Mouse (Mus musculus): ENCODE data around the gene Nop10. TPM values are rescaled to one million over a fixed set of nuclear protein-coding genes. Genes with fewer than 3 reads are reported as not detected.

The Nop10 gene
- polyA plus RNA-seq, 1 experiment from 2014 or later, result 120 TPM

DNA sequence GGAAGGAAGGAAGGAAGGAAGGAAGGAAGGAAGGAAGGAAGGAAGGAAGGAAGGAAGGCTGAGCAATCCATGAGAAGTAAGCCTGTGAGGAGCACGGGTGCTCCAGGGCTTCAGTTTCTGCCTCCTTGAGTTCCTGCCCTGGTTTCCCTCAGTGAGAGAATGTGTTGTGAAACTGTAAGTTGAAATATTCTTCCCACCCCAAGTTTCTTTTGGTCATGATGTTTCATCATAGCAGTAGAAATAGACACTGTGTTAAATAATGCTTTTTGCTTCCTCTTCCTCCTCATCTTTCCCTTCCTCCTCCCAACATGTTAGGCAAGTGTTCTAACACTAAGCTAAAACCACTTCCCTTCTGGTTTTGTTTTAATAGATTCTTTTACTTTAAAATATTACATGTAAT lies 29.1 kb upstream of the Nop10 start:
- no peaks in the 10 kb centered on the region for H3K36me3 ChIP-seq (ENCODE audit: control insufficient read depth, insufficient read depth)
- no peak for TF ChIP-seq CTCF (IDR thresholded peaks at IDR 0.05; ENCODE audit: low read depth)
- H3K27ac ChIP-seq (ENCODE audit: low read depth, low read length), result no peak overlapping the region
- no peak for ATAC-seq
- H3K4me3 ChIP-seq (ENCODE audit: low read depth, low read length), result no peak overlapping the region
- no peaks in the 10 kb centered on the region for H3K4me1 ChIP-seq (replicated peaks; ENCODE audit: control insufficient read depth, insufficient read depth, low read length)
- H3K9ac ChIP-seq (ENCODE audit: low read depth, low read length), result no peak overlapping the region
- no peaks in the 10 kb centered on the region for H3K27me3 ChIP-seq (replicated peaks; ENCODE audit: control insufficient read depth, insufficient read depth, low read length)
- H3K4me2 ChIP-seq (replicated peaks; ENCODE audit: low read depth), result no peak overlapping the region
- H3K9me3 ChIP-seq (ENCODE audit: control insufficient read depth), result no peaks in the 10 kb centered on the region
- WGBS, result 76% methylated on average over 1 of the region's 1 CpGs

DNA sequence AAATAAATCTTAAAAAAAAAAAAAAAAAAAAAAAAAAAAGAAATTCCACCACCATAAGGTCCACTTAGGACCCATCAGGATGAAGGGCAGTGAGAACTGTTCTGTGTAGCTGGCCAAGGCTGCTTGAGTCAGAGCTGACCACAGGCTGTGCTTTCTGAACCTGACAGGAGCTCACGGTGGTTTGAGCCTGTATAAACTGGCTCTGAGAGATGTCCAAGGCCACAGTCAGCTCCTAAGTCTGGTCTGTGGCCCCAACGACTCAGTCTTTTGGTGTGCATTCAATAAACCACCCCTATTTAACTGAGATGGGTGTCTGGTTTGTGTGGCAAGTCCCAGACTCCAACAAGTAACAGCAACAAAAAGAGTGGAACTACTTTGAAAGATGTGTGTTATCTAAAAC lies 25.1 kb upstream of the Nop10 start:
- 80% methylated on average over 2 of the region's 2 CpGs for WGBS

DNA sequence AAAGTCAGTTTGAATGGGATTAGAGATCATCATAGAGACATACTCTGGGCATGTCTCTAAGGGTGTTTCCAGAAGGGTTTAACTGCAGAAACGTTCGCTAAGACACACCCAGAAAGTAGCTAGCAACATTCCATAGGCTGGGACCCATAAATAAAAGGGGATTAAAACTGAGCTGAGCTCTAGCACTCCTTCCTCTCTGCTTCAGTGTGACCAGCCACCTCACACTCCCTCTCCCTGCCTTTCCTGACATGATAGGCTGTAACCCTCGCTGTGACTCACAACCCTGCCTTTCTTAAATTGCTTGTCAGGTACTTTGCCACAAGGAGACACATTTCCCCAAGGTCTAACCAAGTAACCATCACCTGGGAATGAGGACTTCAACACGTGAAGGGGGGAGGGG lies 23.7 kb upstream of the Nop10 start:
- Histone ChIP-seq H3K9ac (ENCODE audit: low read depth, low read length) (no peak overlapping the region), H3K4me3 (ENCODE audit: low read depth, low read length) (no peak overlapping the region), H3K4me1 (replicated peaks; ENCODE audit: control insufficient read depth, insufficient read depth, low read length) (no peaks in the 10 kb centered on the region; the same call in 1 of the 2 replicates), H3K9me3 (ENCODE audit: control insufficient read depth) (no peaks in the 10 kb centered on the region), H3K4me2 (replicated peaks; ENCODE audit: low read depth) (no peak overlapping the region; the same call in 1 of the 2 replicates), H3K36me3 (ENCODE audit: control insufficient read depth, insufficient read depth) (no peaks in the 10 kb centered on the region), H3K27me3 (replicated peaks; ENCODE audit: control insufficient read depth, insufficient read depth, low read length) (no peaks in the 10 kb centered on the region), H3K27ac (ENCODE audit: low read depth, low read length) (no peak overlapping the region)
- no peak for TF ChIP-seq CTCF (IDR thresholded peaks at IDR 0.05; ENCODE audit: low read depth)
- no peak for ATAC-seq
- WGBS, result 9% methylated on average over 4 of the region's 4 CpGs

More for the DNA sequence above, 25.1 kb upstream of the Nop10 start:
- TF ChIP-seq CTCF (IDR thresholded peaks at IDR 0.05; ENCODE audit: low read depth), result no peak
- H3K4me3 ChIP-seq (ENCODE audit: low read depth, low read length), result no peak overlapping the region
- no peak for ATAC-seq
- no peaks in the 10 kb centered on the region for H3K4me1 ChIP-seq (replicated peaks; ENCODE audit: control insufficient read depth, insufficient read depth, low read length)
- H3K27me3 ChIP-seq (replicated peaks; ENCODE audit: control insufficient read depth, insufficient read depth, low read length), result no peaks in the 10 kb centered on the region
- H3K27ac ChIP-seq (ENCODE audit: low read depth, low read length), result no peak overlapping the region
- H3K9ac ChIP-seq (ENCODE audit: low read depth, low read length), result no peak overlapping the region
- no peaks in the 10 kb centered on the region for H3K9me3 ChIP-seq (ENCODE audit: control insufficient read depth)
- no peaks in the 10 kb centered on the region for H3K36me3 ChIP-seq (ENCODE audit: control insufficient read depth, insufficient read depth)
- no peak overlapping the region for H3K4me2 ChIP-seq (replicated peaks; ENCODE audit: low read depth)

DNA sequence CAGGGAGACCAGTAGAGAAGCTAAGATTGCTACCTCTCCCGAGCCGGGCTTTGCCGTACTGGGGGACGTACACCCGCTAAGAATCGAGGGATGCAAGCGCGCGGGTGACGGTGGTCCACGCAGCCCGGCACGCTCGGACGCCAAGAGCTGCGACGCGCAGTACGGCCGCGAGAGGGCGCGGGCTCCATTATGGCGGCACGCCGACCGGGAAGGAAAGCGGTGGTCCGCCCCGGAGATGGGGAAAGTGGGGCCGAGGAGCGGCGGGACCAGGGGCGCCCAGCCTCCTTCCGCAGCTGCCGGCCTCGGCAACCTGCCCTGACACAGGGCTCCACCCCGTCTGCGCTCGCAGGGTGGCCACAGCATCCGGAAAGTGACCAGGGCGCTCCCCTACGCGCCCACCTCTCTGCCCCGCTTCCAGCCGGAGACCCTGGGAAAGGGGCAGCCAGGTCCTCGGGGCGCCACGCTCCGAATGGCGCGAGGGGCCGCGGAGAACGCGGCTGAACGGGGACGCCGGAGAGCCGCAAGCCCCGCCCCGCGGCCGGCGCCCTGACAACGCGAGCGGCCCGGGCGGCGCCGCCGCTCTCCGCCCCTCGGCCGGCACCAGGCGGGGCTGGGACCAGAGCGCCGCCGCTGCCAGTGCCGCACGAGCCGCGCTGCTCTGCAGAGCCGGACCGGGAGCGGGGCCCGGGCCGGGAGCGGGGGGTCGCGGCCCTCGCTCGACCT lies 22.4 kb upstream of the Nop10 start, which contains the start of gene Lpcat4:
TSS of gene Lpcat4 (plus strand) at position 257 of the 723 bp plus-strand sequence.
- WGBS, result under 1% methylated on average over 90 of the region's 94 CpGs
- Histone ChIP-seq H3K9me3 (ENCODE audit: control insufficient read depth) (no peaks in the 10 kb centered on the region), H3K4me3 (ENCODE audit: low read depth, low read length) (peak within 1 kb of the TSS; percentile 96), H3K36me3 (ENCODE audit: control insufficient read depth, insufficient read depth) (peaks cover 6% of the 10 kb centered on the region; the same call in 1 of the 2 replicates), H3K4me1 (replicated peaks; ENCODE audit: control insufficient read depth, insufficient read depth, low read length) (no peaks in the 10 kb centered on the region; the same call in 1 of the 2 replicates), H3K9ac (ENCODE audit: low read depth, low read length) (peak within 1 kb of the TSS; percentile 69), H3K27me3 (replicated peaks; ENCODE audit: control insufficient read depth, insufficient read depth, low read length) (no peaks in the 10 kb centered on the region), H3K4me2 (replicated peaks; ENCODE audit: low read depth) (peak within 1 kb of the TSS; percentile 99), H3K27ac (ENCODE audit: low read depth, low read length) (peak within 1 kb of the TSS; percentile 86)
- TF ChIP-seq CTCF (IDR thresholded peaks at IDR 0.05; ENCODE audit: low read depth), result peak; percentile 96
- ATAC-seq, result peak; percentile 86

DNA sequence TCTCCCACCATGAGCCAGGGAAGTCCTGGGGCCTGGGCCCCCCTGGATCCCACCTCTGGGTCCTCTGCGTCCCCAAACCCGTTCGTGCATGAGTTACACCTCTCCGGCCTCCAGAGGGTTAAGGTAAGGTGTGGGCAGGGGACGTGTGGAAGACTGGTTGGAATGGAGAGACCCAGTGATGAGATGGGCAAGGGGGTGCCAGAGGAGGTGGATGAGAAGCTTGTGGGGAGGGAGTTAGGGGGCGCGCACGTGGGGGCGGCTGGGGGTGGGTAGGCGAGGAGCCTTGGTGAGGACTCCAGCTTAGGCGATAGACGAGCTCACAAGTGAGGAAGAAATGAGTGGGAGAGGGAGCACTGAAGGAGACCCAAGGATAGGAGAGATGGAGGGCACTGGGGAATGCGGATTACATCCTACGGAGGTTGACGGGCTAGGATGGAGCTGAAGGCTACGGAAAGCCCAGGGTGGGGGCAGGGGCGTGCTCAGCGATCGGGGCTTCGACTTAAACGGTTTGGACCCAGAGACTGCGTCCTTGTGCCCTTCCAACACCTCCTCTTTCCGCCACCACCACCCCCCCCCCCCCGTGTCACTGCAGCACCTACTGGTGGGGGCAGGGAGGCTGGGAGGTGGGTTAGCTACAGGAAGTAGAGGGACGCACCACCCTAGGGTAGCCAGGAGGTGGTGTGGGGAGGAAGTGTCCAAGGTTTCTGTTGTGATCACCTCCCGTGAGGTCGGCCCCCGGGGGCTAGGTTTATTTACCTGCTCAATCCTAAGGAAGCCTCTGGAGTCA lies 21.6 kb upstream of the Nop10 start:
- Histone ChIP-seq H3K4me3 (ENCODE audit: low read depth, low read length) (peak overlapping the region; percentile 96), H3K9me3 (ENCODE audit: control insufficient read depth) (no peaks in the 10 kb centered on the region), H3K27me3 (replicated peaks; ENCODE audit: control insufficient read depth, insufficient read depth, low read length) (no peaks in the 10 kb centered on the region), H3K36me3 (ENCODE audit: control insufficient read depth, insufficient read depth) (peaks cover 11% of the 10 kb centered on the region; the same call in 1 of the 2 replicates), H3K4me1 (replicated peaks; ENCODE audit: control insufficient read depth, insufficient read depth, low read length) (no peaks in the 10 kb centered on the region; the same call in 1 of the 2 replicates), H3K9ac (ENCODE audit: low read depth, low read length) (peak overlapping the region; percentile 69), H3K27ac (ENCODE audit: low read depth, low read length) (peak overlapping the region; percentile 86; the same call in 1 of the 2 replicates), H3K4me2 (replicated peaks; ENCODE audit: low read depth) (peak overlapping the region; percentile 99)
- no peak for ATAC-seq
- TF ChIP-seq CTCF (IDR thresholded peaks at IDR 0.05; ENCODE audit: low read depth), result peak; percentile 25; the same call in 1 of the 2 replicates
- WGBS, result 2% methylated on average over 26 of the region's 28 CpGs

DNA sequence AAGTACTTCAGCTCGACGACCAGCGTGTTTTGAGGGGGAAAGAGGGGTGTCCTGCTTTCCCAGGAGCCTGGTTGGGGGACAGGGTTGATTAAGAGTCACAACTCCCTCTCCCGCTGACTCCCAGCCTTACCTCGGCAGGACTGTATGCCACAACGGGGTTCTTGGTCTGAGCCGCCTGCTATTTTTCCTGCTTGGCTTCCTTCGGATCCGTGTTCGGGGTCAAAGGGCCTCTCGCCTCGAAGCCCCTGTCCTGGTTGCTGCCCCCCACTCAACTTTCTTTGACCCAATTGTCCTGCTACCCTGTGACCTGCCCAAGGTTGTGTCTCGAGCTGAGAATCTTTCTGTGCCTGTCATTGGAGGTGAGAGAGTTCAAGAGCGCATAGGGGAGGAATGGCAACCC lies 19.9 kb upstream of the Nop10 start:
- Histone ChIP-seq H3K4me1 (replicated peaks; ENCODE audit: control insufficient read depth, insufficient read depth, low read length) (no peaks in the 10 kb centered on the region; the same call in 1 of the 2 replicates), H3K9me3 (ENCODE audit: control insufficient read depth) (no peaks in the 10 kb centered on the region), H3K4me2 (replicated peaks; ENCODE audit: low read depth) (no peak overlapping the region), H3K27ac (ENCODE audit: low read depth, low read length) (no peak overlapping the region), H3K9ac (ENCODE audit: low read depth, low read length) (no peak overlapping the region), H3K27me3 (replicated peaks; ENCODE audit: control insufficient read depth, insufficient read depth, low read length) (no peaks in the 10 kb centered on the region), H3K36me3 (ENCODE audit: control insufficient read depth, insufficient read depth) (peaks cover 15% of the 10 kb centered on the region; the same call in 1 of the 2 replicates), H3K4me3 (ENCODE audit: low read depth, low read length) (no peak overlapping the region)
- ATAC-seq, result no peak
- 82% methylated on average over 14 of the region's 14 CpGs for whole genome bisulfite sequencing
- no peak for TF ChIP-seq CTCF (IDR thresholded peaks at IDR 0.05; ENCODE audit: low read depth)
